Mouse (Mus musculus) thymus, adult 2 months (tissue): ENCODE data around the gene Gm47995.
"Not testable (repeated sequence)": the region's sequence is repeated elsewhere in the genome, so short reads cannot be mapped to it uniquely, and the experiment has no call there.

Source experiments
- CTCF ChIP-seq: fragments of 200-500 bp; IDR thresholded peaks from 2 replicates; pipeline ENCODE4 v1.5.1; 2012; ENCODE audit warnings: mild to moderate bottlenecking, control low read depth, low read length, moderate library complexity, borderline replicate concordance; ENCODE audit not compliant: control insufficient read depth, poor library complexity, insufficient read depth; ENCODE audit errors: extremely low read depth
- POLR2A ChIP-seq: fragments of 200-500 bp; IDR thresholded peaks from 2 replicates; pipeline ENCODE4 v1.6.1; 2012; ENCODE audit warnings: mild to moderate bottlenecking, low read length, control low read depth, moderate library complexity; ENCODE audit not compliant: control insufficient read depth, poor library complexity, insufficient read depth; ENCODE audit errors: extremely low read depth

- TF ChIP-seq CTCF, POLR2A: not testable (repeated sequence)
Observed at GRCm38 (mm10) chr1:151198120-151198519, at the start of gene Gm47995.
